Mouse (Mus musculus) liver, embryonic 15.5 days (tissue): ENCODE measurements around the gene Eif4g2. TPM values are rescaled to one million over a fixed set of nuclear protein-coding genes. Genes with fewer than 3 reads are reported as not detected.

Experiments used
- ATAC-seq: fragments of 200-750 bp; cut with Nextera tagmentation; 2 replicates; pipeline ENCODE4 v1.8.0; 2017; ENCODE audit warnings: moderate number of reproducible peaks, mild to moderate bottlenecking, moderate library complexity; ENCODE audit not compliant: insufficient read depth
- H3K27ac ChIP-seq: fragments of 300-500 bp; sonication (generic); replicated peaks from 2 replicates; pipeline ENCODE4 v1.5.1; 2015; ENCODE audit warnings: mild to moderate bottlenecking, inconsistent platforms
- H3K27me3 ChIP-seq: fragments of 300-500 bp; sonication (generic); 2 replicates; pipeline ENCODE4 v1.6.1; 2015; ENCODE audit warnings: mild to moderate bottlenecking, inconsistent platforms
- H3K36me3 ChIP-seq: fragments of 300-500 bp; sonication (generic); replicated peaks from 2 replicates; pipeline ENCODE4 v1.6.1; 2015; ENCODE audit warnings: moderate library complexity, mild to moderate bottlenecking, inconsistent platforms
- H3K4me1 ChIP-seq: fragments of 300-500 bp; sonication (generic); replicated peaks from 2 replicates; pipeline ENCODE4 v1.6.1; 2015; ENCODE audit warnings: inconsistent platforms
- H3K4me2 ChIP-seq: fragments of 300-500 bp; sonication (generic); 2 replicates; pipeline ENCODE4 v1.6.1; 2015; ENCODE audit warnings: moderate library complexity, mild to moderate bottlenecking, inconsistent platforms
- H3K4me3 ChIP-seq: fragments of 300-500 bp; sonication (generic); replicated peaks from 2 replicates; pipeline ENCODE4 v1.5.1; 2015; ENCODE audit warnings: mild to moderate bottlenecking, inconsistent platforms
- H3K9ac ChIP-seq: fragments of 300-500 bp; sonication (generic); 2 replicates; pipeline ENCODE4 v1.6.1; 2015; ENCODE audit warnings: moderate library complexity, mild to moderate bottlenecking, inconsistent platforms
- H3K9me3 ChIP-seq: fragments of 300-500 bp; sonication (generic); replicated peaks from 2 replicates; pipeline ENCODE4 v1.6.1; 2016; ENCODE audit warnings: inconsistent platforms
- WGBS: fragments of 180-500 bp; shearing (Covaris S2); methylation state at CpG from one replicate; pipeline ENCODE4 v1.1.7; 2015; ENCODE audit warnings: mixed read lengths; ENCODE audit not compliant: insufficient replicate concordance; 5-methylcytosine and 5-hydroxymethylcytosine counted together
- polyA plus RNA-seq: library from polyadenylated mRNA; unstranded; fragments of >200 nt; fragmentation: Nextera tagmentation; extraction: Ambion mirVana; gene quantifications from 2 replicates; pipeline ENCODE4 v1.2.1, GENCODE M21; 2015

Eif4g2 gene
- 322 and 346 TPM in 2 replicates for polyA plus RNA-seq

DNA sequence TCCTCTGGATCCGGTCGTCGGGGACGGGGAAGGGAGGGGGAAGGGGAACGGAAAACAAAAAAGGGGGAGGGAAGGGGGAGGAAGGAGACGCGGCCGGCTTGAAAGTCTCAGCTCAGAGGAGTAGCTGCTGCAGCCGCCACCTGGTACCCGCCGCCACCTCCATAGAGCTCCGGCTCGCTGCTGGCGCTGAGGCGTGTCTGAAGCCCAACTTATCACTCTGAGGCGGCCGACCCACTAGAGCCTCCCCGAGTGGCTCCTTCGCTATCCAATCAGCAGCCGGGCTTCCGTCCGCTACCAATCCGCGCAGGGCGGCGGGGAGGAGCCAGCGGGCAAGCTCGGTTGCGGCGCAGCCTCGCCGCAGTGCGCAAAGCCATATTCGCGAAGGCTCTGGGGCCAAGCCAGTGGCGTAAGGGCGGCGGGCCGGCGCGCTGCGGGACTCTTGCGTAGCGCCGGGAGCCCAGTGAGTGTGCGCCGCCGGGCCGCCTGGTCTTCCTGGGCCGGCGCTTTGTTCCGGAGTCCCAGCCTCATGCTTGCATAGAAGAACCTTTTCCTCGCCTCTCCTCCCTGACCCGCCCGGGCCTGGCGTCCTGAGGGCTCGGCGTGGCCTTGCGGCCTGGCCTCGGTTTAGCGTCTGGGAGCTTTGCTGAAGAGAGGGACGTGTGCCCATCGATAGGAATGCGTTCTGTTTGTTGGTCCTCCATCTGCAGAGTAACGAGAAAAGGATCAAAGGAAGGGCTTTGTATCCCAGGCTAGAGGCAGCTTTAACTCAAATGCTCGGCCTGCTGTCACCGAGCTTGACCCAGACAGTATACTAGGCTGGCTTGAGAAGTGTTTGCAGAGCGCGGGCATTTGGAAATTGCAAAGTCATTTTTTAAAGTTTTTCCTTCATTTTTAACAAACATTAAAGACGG, at the start of gene Eif4g2:
Eif4g2 (minus strand) TSS at position 209 of the 911 bp plus-strand sequence.
- peak within 1 kb of the TSS; percentile 87 for H3K4me2 ChIP-seq
- WGBS = under 1% methylated on average over 70 of the region's 70 CpGs
- H3K4me3 ChIP-seq = peak within 1 kb of the TSS; percentile 92
- H3K27me3 ChIP-seq = no peaks in the 10 kb centered on the region
- peaks cover 40% of the 10 kb centered on the region for H3K36me3 ChIP-seq
- H3K27ac ChIP-seq = peak within 1 kb of the TSS; percentile 99
- ATAC-seq = peak; percentile 97
- peak within 1 kb of the TSS; percentile 93 for H3K9ac ChIP-seq
- peaks cover 47% of the 10 kb centered on the region for H3K4me1 ChIP-seq
- no peaks in the 10 kb centered on the region for H3K9me3 ChIP-seq

- Histone ChIP-seq H3K4me1 (peaks cover 21% of the 10 kb centered on the region), H3K27me3 (peaks cover 26% of the 10 kb centered on the region), H3K4me2 (no peak overlapping the region), H3K36me3 (no peaks in the 10 kb centered on the region), H3K4me3 (no peak overlapping the region), H3K9ac (no peak overlapping the region), H3K27ac (no peak overlapping the region), H3K9me3 (no peaks in the 10 kb centered on the region)
- no peak for ATAC-seq
- 47% methylated on average over 2 of the region's 2 CpGs for WGBS
These were observed 49.8 kb upstream of the Eif4g2 start for GRCm38 (mm10) chr7:111132596-111132995.

DNA sequence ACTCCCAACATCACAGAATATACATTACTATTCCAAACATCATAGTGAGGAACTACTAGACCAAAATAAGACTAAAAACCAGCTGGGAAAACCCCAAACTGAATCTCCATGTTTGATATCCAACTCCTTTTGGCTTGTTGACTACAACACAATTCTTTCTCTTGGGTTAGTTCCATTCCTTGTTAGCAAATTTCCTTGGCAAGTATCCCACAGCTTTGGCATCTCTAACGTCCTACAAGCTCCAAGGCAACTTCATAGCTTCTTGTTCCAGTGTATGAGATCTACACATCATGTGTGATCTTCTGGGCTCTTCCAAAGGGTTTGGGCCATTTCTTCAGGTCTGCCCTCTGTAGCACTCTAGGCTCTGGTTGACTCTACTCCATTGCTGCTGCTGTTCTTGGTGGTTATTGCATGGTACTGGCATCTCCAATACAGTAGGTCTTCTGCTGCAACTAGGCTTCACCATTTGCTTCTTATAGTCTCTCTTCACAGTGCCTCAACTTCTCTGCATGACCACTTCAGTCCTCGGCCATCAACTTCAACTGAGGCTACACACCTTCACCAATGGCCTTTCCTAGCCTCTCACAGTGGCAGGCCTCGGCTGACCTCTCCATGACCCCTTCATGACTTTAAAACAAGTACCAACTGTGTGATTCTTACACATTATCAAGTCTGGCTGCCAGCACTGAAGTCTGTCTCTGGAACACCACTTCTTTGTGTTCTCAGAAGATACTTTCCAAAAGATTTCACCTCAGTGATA, 44.0 kb upstream of the Eif4g2 start:
- Histone ChIP-seq H3K4me1 (peaks cover 25% of the 10 kb centered on the region), H3K4me3 (no peak overlapping the region), H3K9ac (no peak overlapping the region), H3K27ac (no peak overlapping the region), H3K9me3 (no peaks in the 10 kb centered on the region), H3K36me3 (no peaks in the 10 kb centered on the region), H3K27me3 (peaks cover 10% of the 10 kb centered on the region; the same call in 1 of the 2 replicates), H3K4me2 (no peak overlapping the region)
- 54% methylated on average over 3 of the region's 3 CpGs for WGBS
- no peak for ATAC-seq

DNA sequence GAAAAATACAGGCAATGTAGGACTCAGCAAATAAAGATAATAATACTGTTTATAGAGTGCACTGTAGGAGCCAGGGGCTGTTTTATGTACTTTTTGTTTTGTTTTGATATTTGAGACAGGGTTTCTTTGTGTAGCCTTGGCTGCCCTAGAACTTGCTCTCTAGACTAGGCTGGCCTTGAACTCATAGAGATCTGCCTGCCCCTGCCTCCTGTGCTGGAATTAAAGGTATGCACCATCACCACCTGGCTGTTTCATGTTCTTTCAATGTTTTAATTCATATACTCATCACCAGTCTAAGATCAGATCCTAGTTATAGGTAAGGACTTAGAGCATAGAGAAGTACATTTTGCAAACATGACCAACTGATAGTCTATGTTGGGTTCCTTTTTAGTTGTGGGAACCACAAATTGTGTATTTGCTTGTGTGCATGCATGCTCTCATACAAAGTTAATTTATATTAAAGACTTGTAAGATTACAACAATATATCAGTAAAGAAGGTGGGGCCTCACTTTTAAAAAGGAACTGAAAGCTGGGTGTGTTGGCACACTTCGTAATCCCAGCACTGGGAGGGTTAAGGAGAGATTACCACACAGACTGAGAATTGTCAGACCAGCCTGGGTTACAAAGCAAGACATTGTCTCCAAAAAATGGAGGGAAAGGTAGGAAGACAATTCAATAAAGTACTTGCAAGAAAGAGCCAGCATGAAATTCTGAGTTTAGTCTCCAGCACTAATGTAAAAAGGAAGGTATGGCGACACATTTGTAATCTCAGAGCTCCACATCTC, 41.1 kb upstream of the Eif4g2 start:
- no peak overlapping the region for H3K9ac ChIP-seq
- H3K27me3 ChIP-seq = no peaks in the 10 kb centered on the region
- H3K4me1 ChIP-seq = peaks cover 33% of the 10 kb centered on the region
- 61% methylated on average over 2 of the region's 2 CpGs for WGBS
- no peaks in the 10 kb centered on the region for H3K36me3 ChIP-seq
- 0 out of 2 replicates have a peak overlapping the region, but pooled peaks have one; percentile 7 for H3K4me3 ChIP-seq
- 0 out of 2 replicates have a peak overlapping the region, but pooled peaks have one; percentile 19 for H3K27ac ChIP-seq
- no peak for ATAC-seq
- peak overlapping the region; percentile 51 for H3K4me2 ChIP-seq
- H3K9me3 ChIP-seq = no peaks in the 10 kb centered on the region

GRCm38 (mm10) chr7:111122531-111123130, 39.8 kb upstream of the Eif4g2 start:
- no peaks in the 10 kb centered on the region for H3K9me3 ChIP-seq
- H3K27me3 ChIP-seq = no peaks in the 10 kb centered on the region
- ATAC-seq = peak; percentile 99
- under 1% methylated on average over 44 of the region's 44 CpGs for WGBS
- H3K4me2 ChIP-seq = peak overlapping the region; percentile 97
- H3K36me3 ChIP-seq = peaks cover 3% of the 10 kb centered on the region; the same call in 1 of the 2 replicates
- peaks cover 33% of the 10 kb centered on the region for H3K4me1 ChIP-seq
- H3K27ac ChIP-seq = peak overlapping the region; percentile 89
- peak overlapping the region; percentile 81 for H3K4me3 ChIP-seq
- H3K9ac ChIP-seq = peak overlapping the region; percentile 86

DNA sequence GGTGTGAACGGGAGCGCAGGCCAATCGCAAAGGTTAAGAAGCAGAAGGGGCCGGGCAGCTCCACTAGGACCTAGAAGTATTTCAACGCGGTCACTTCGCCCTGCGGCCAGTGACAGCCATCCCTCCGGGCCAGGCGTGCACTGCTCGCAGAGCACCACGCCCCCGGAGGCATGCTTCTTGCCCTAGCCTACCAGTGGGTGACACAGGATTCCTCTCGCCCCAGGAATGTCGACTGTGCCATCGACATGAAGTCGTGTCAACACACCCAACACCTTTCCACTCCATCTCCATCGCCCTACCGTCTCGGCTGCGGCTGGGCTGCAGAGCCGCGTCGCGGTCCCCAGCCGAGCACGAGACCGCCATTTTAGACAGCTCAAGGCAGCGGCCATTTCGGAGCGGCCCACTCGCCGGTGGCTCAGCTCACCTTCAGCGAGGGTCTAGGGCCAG, 39.3 kb upstream of the Eif4g2 start:
- Histone ChIP-seq H3K4me1 (peaks cover 33% of the 10 kb centered on the region), H3K27me3 (no peaks in the 10 kb centered on the region), H3K27ac (peak overlapping the region; percentile 89), H3K4me3 (peak overlapping the region; percentile 81), H3K36me3 (peaks cover 3% of the 10 kb centered on the region; the same call in 1 of the 2 replicates), H3K4me2 (peak overlapping the region; percentile 97), H3K9me3 (no peaks in the 10 kb centered on the region), H3K9ac (peak overlapping the region; percentile 86)
- peak; percentile 81 for ATAC-seq
- under 1% methylated on average over 34 of the region's 34 CpGs for WGBS

GRCm38 (mm10) chr7:111121522-111121921, 38.7 kb upstream of the Eif4g2 start:
- ATAC-seq = no peak
- H3K9me3 ChIP-seq = no peaks in the 10 kb centered on the region
- no peaks in the 10 kb centered on the region for H3K27me3 ChIP-seq
- peaks cover 33% of the 10 kb centered on the region for H3K4me1 ChIP-seq
- H3K36me3 ChIP-seq = peaks cover 3% of the 10 kb centered on the region; the same call in 1 of the 2 replicates
- peak overlapping the region; percentile 97 for H3K4me2 ChIP-seq
- H3K9ac ChIP-seq = peak overlapping the region; percentile 86
- 41% methylated on average over 9 of the region's 9 CpGs for WGBS
- H3K27ac ChIP-seq = peak overlapping the region; percentile 89
- peak overlapping the region; percentile 81 for H3K4me3 ChIP-seq

DNA sequence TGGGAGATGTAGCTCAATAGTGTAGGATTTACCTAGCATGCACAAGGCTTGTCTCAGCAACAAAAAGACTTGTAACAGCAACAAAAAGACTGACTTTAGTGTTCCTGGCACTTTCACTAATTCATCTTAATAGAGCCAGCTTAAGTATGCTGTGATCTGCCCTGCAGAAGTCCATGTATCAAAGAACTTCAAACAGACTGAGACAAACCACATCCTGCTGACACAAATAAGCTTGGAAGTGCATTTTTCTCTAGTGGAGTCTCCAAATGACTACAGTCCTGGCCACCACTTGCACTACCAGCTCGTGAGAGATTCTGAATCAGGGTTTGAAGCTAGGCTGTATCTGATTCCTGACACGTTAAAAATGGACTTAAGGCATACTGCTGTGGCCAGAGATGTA, 26.7 kb upstream of the Eif4g2 start:
- H3K9me3 ChIP-seq = no peaks in the 10 kb centered on the region
- H3K4me3 ChIP-seq = no peak overlapping the region
- H3K36me3 ChIP-seq = peaks cover 10% of the 10 kb centered on the region
- no peak overlapping the region for H3K9ac ChIP-seq
- no peaks in the 10 kb centered on the region for H3K27me3 ChIP-seq
- H3K27ac ChIP-seq = no peak overlapping the region
- H3K4me1 ChIP-seq = 0 out of 2 replicates have a peak, but pooled peaks cover 5% of the 10 kb centered on the region
- WGBS = 40% methylated on average over 2 of the region's 2 CpGs
- ATAC-seq = no peak
- H3K4me2 ChIP-seq = no peak overlapping the region

DNA sequence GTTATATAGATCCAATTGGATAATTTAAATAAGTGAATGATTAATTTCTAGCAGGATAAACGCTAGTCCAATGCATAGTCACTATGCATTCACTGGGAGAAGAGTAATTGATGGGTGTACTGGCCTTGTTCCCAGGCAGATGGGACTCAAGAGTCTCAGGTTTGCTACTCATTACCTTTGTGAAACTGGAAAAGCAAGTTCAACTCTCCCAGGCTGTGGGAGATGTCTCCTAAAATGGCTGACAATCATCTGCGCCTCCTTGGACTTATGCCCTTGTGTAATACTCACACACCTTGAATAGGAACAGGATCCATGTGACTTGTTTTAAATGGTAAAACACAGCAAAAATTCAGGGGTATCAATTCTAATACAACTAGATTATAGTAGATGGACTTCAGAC, 26.3 kb upstream of the Eif4g2 start:
- no peak for ATAC-seq
- Histone ChIP-seq H3K4me3 (no peak overlapping the region), H3K4me1 (0 out of 2 replicates have a peak, but pooled peaks cover 5% of the 10 kb centered on the region), H3K9ac (no peak overlapping the region), H3K9me3 (no peaks in the 10 kb centered on the region), H3K27me3 (no peaks in the 10 kb centered on the region), H3K4me2 (no peak overlapping the region), H3K36me3 (peaks cover 7% of the 10 kb centered on the region), H3K27ac (no peak overlapping the region)
- 84% methylated on average over 2 of the region's 2 CpGs for WGBS

DNA sequence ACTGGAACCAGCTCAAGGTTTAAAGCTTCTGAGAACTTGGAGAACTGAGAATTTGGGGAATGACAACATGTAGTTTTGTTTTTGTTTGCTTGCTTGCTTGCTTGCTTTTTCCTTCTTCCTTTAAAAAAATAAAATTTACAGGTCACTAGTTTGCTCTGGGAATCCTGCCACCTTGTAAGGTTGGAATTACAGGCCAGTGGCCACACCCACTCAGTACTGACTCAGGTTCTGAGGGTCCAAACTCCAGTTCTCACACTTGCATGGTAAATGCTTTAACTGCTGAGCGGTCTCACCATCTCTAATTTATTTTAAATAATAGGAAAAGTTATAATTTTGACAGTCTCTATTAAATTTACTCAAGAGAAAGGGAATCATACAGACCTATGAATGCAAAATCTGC, 15.4 kb upstream of the Eif4g2 start:
- Histone ChIP-seq H3K4me3 (no peak overlapping the region), H3K9ac (no peak overlapping the region), H3K4me2 (no peak overlapping the region), H3K36me3 (no peaks in the 10 kb centered on the region), H3K27ac (no peak overlapping the region), H3K9me3 (no peaks in the 10 kb centered on the region), H3K4me1 (no peaks in the 10 kb centered on the region), H3K27me3 (no peaks in the 10 kb centered on the region)
- no peak for ATAC-seq
- WGBS = 78% methylated on average over 1 of the region's 1 CpGs
